In genomic region chr17:66785586-66785985, GRCm38 (mm10) we compare ENCODE assay signal across 16 mouse cellular contexts.
"Had no signal": no experiment of that assay in that cellular context is flagged by ENCODE, and none has a peak within 500 bp of the region (broad histone marks: within the 10 kb centered on the region; RNA-seq: fewer than 3 reads in every experiment).

No protein-coding gene starts in this region.

- H3K36me3 ChIP-seq: liver, embryonic 12.5 days; midbrain, embryonic 10.5 days; midbrain, embryonic 13.5 days; neural tube, embryonic 12.5 days; stomach, embryonic 15.5 days had no signal

- H3K27ac ChIP-seq: liver, embryonic 12.5 days; liver, embryonic 14.5 days; midbrain, embryonic 10.5 days; midbrain, embryonic 13.5 days; neural tube, embryonic 12.5 days; stomach, embryonic 15.5 days; stomach, postnatal 0 days had no signal

- H3K27me3 ChIP-seq: liver, embryonic 12.5 days; midbrain, embryonic 13.5 days; neural tube, embryonic 12.5 days; stomach, embryonic 15.5 days had no signal

- H3K9me3 ChIP-seq: liver, embryonic 12.5 days; midbrain, embryonic 10.5 days; midbrain, embryonic 13.5 days; neural tube, embryonic 12.5 days; stomach, embryonic 15.5 days had no signal

- DNase-seq: lung, adult 18-20 months; lung, embryonic 14.5 days; lung, postnatal 10 days; lung, postnatal 4 days; right cerebral cortex, postnatal 14 days; thymus, adult 2 months; thymus, postnatal 25 days; thymus, postnatal 4 days had no signal

- H3K4me1 ChIP-seq: liver, embryonic 12.5 days; stomach, embryonic 15.5 days had no signal

- H3K4me2 ChIP-seq: liver, embryonic 12.5 days; lung, embryonic 14.5 days; midbrain, embryonic 13.5 days; stomach, embryonic 15.5 days had no signal

- H3K9ac ChIP-seq: liver, embryonic 12.5 days; liver, embryonic 14.5 days; lung, embryonic 14.5 days; midbrain, embryonic 13.5 days; neural tube, embryonic 12.5 days; stomach, embryonic 15.5 days had no signal

- ATAC-seq: liver, embryonic 12.5 days; midbrain, embryonic 13.5 days had no signal

- H3K4me3 ChIP-seq: liver, embryonic 12.5 days; midbrain, embryonic 10.5 days; midbrain, embryonic 13.5 days; myocyte; neural tube, embryonic 12.5 days; stomach, embryonic 15.5 days had no signal
